Mouse (Mus musculus): ENCODE results near the gene Prima1.

GRCm38 (mm10) chr12:103276422-103276821 lies 34.5 kb upstream of the Prima1 start:
- TF ChIP-seq HCFC1 (IDR thresholded peaks at IDR 0.05; ENCODE audit: borderline replicate concordance, insufficient read depth, low read length): no peak
- TF ChIP-seq CHD2 (IDR thresholded peaks at IDR 0.05; ENCODE audit: low read depth, low read length): no peak
- no peak for TF ChIP-seq MAFK (IDR thresholded peaks at IDR 0.05; ENCODE audit: insufficient read depth, low read depth, low read length)
- TF ChIP-seq ZC3H11A (IDR thresholded peaks at IDR 0.05; ENCODE audit: borderline replicate concordance, low read depth, low read length): no peak
